Mouse (Mus musculus) forebrain, embryonic 15.5 days (tissue): ENCODE measurements around the gene Olfr9. TPM values are rescaled to one million over a fixed set of nuclear protein-coding genes. Genes with fewer than 3 reads are reported as not detected.

Experiments
- ATAC-seq: fragments of 200-750 bp; cut with Nextera tagmentation; replicated peaks from 2 replicates; pipeline ENCODE4 v1.8.0; 2017; ENCODE audit warnings: mild to moderate bottlenecking, moderate TSS enrichment, moderate library complexity
- H3K27ac ChIP-seq: fragments of 300-500 bp; sonication (generic); replicated peaks from 2 replicates; pipeline ENCODE4 v1.5.1; 2015; ENCODE audit warnings: mild to moderate bottlenecking, inconsistent platforms
- H3K27me3 ChIP-seq: fragments of 300-500 bp; sonication (generic); 2 replicates; pipeline ENCODE4 v1.6.1; 2015; ENCODE audit warnings: inconsistent platforms
- H3K36me3 ChIP-seq: fragments of 300-500 bp; sonication (generic); 2 replicates; pipeline ENCODE4 v1.6.1; 2015; ENCODE audit warnings: mild to moderate bottlenecking, inconsistent platforms
- H3K4me1 ChIP-seq: fragments of 300-500 bp; sonication (generic); 2 replicates; pipeline ENCODE4 v1.6.1; 2015; ENCODE audit warnings: inconsistent platforms
- H3K4me2 ChIP-seq: fragments of 300-500 bp; sonication (generic); replicated peaks from 2 replicates; pipeline ENCODE4 v1.6.1; 2015; ENCODE audit warnings: mild to moderate bottlenecking, inconsistent platforms
- H3K4me3 ChIP-seq: fragments of 300-500 bp; sonication (generic); 2 replicates; pipeline ENCODE4 v1.5.1; 2015; ENCODE audit warnings: mild to moderate bottlenecking, inconsistent platforms
- H3K9ac ChIP-seq: fragments of 300-500 bp; sonication (generic); replicated peaks from 2 replicates; pipeline ENCODE4 v1.6.1; 2015; ENCODE audit warnings: mild to moderate bottlenecking, inconsistent platforms
- H3K9me3 ChIP-seq: fragments of 300-500 bp; sonication (generic); 2 replicates; pipeline ENCODE4 v1.6.1; 2016; ENCODE audit warnings: inconsistent platforms
- WGBS: fragments of 180-500 bp; shearing (Covaris S2); methylation state at CpG from one replicate; pipeline ENCODE4 v1.1.7; 2015; ENCODE audit warnings: mixed read lengths; 5-methylcytosine and 5-hydroxymethylcytosine counted together
- polyA plus RNA-seq: library from polyadenylated mRNA; unstranded; fragments of >200 nt; fragmentation: Nextera tagmentation; extraction: Ambion mirVana; gene quantifications from 2 replicates; pipeline ENCODE4 v1.2.1, GENCODE M21; 2015

The Olfr9 gene
- polyA plus RNA-seq, 1 experiment from 2014 or later, result not detected

- ATAC-seq, result no peak
- H3K27ac ChIP-seq, result no peak overlapping the region
- H3K9me3 ChIP-seq, result no peaks in the 10 kb centered on the region
- H3K27me3 ChIP-seq, result no peaks in the 10 kb centered on the region
- H3K4me2 ChIP-seq, result no peak overlapping the region
- no peaks in the 10 kb centered on the region for H3K36me3 ChIP-seq
- no peaks in the 10 kb centered on the region for H3K4me1 ChIP-seq
- H3K4me3 ChIP-seq, result no peak overlapping the region
- H3K9ac ChIP-seq, result no peak overlapping the region
Observed at GRCm38 (mm10) chr10:129014477-129014876, 25.2 kb downstream of the Olfr9 start.

DNA sequence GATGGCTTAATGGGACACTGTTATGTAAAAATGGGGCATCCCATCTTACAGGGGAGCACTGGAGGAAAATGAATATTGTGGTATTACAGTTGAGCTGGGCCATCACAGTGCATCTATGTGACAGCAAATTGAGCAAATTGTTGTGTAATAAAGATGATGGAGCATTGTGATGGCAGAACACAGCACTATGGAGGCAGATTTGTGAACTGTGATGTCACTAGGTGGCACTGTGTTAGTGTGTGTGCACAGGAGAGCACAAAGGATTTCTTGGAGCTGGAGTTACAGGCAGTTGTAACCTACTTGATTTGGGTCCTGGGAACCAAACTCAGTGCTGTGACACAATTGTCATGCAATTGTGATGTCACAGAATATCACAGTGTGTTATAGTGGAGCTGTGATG, 34.1 kb downstream of the Olfr9 start:
- H3K4me2 ChIP-seq, result no peak overlapping the region
- H3K36me3 ChIP-seq, result no peaks in the 10 kb centered on the region
- no peaks in the 10 kb centered on the region for H3K9me3 ChIP-seq
- H3K27ac ChIP-seq, result no peak overlapping the region
- H3K27me3 ChIP-seq, result no peaks in the 10 kb centered on the region
- H3K9ac ChIP-seq, result no peak overlapping the region
- ATAC-seq, result no peak
- H3K4me3 ChIP-seq, result no peak overlapping the region
- H3K4me1 ChIP-seq, result no peaks in the 10 kb centered on the region

DNA sequence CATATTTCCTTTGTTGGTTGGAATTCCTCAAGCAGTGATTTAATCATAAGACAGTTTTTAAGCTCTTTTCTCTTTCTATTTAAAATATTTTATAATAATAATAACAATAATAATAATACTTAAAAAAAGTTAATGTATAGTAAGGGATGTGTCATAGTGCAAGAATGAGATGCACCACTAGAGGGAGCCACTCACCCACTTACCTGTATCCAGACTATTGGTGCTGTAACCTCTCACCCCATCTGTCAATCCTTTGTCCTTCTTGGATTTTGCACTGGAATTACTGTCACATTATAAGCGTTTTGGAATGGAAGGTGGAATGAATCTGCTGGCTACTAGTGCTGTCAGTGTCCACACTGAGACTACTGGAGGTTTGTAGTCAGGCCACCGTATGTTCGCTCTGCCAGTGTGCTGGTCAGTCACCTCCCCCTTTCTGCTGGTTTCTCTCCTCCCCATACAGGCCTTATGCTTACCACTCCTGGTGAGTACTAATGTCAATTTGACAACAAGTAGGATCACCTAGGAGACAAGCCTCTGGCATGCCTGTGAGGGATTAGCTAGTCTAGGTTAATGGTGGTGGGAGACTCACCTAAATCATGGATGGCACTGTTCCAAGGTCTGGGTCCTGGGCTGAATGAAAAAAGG, 36.9 kb downstream of the Olfr9 start:
- ATAC-seq, result peak; percentile 64; the same call in 1 of the 2 replicates
- no peaks in the 10 kb centered on the region for H3K4me1 ChIP-seq
- 57% methylated on average over 3 of the region's 3 CpGs for WGBS
- no peak overlapping the region for H3K9ac ChIP-seq
- H3K4me2 ChIP-seq, result no peak overlapping the region
- H3K9me3 ChIP-seq, result no peaks in the 10 kb centered on the region
- H3K27me3 ChIP-seq, result no peaks in the 10 kb centered on the region
- no peaks in the 10 kb centered on the region for H3K36me3 ChIP-seq
- H3K4me3 ChIP-seq, result no peak overlapping the region
- H3K27ac ChIP-seq, result no peak overlapping the region

GRCm38 (mm10) chr10:129028343-129028742, 39.1 kb downstream of the Olfr9 start:
- ATAC-seq, result no peak
- Histone ChIP-seq H3K4me3 (no peak overlapping the region), H3K4me2 (no peak overlapping the region), H3K27ac (no peak overlapping the region), H3K4me1 (no peaks in the 10 kb centered on the region), H3K9ac (no peak overlapping the region), H3K36me3 (no peaks in the 10 kb centered on the region), H3K9me3 (no peaks in the 10 kb centered on the region), H3K27me3 (no peaks in the 10 kb centered on the region)
- WGBS, result 81% methylated on average over 2 of the region's 2 CpGs

DNA sequence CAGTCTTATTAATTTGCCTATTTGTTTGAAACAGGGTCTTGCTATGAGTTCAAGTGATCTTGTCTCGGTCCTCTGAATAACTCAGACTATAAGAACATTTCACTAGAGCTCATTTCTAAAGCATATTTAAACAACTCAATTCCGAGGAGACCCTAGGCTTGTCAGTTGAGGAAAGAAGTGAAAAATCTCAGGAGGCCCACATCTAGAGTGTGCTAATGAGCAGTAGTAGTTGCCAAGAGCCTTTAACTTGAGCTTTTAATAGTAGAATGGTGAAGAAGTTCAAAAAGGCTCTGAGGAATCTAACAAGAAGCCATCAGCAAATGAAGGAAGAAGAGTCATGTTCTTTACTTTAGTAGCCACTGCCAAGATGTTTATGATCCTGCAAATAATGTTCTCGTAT, 50.6 kb downstream of the Olfr9 start, which contains the start of gene Olfr764-ps1:
Gene Olfr764-ps1, minus strand, starts transcription at position 101 of the 400 bp plus-strand sequence.
- H3K36me3 ChIP-seq, result no peaks in the 10 kb centered on the region
- no peaks in the 10 kb centered on the region for H3K27me3 ChIP-seq
- ATAC-seq, result no peak
- H3K4me1 ChIP-seq, result no peaks in the 10 kb centered on the region
- H3K9me3 ChIP-seq, result no peaks in the 10 kb centered on the region
- H3K4me3 ChIP-seq, result no peak within 1 kb of the TSS
- WGBS, result 83% methylated on average over 3 of the region's 3 CpGs
- no peak within 1 kb of the TSS for H3K9ac ChIP-seq
- H3K27ac ChIP-seq, result no peak within 1 kb of the TSS
- H3K4me2 ChIP-seq, result no peak within 1 kb of the TSS

Other genes with a start within 250 kb of the Olfr9 start
- 4.2 and 4.5 TPM in 2 replicates for gene Dgka, start 244.6 kb upstream of the Olfr9 start, polyA plus RNA-seq
- gene Pym1, start 241.5 kb upstream of the Olfr9 start, polyA plus RNA-seq, result 42.9 and 47.2 TPM in 2 replicates
- gene Mmp19, start 198.5 kb upstream of the Olfr9 start, polyA plus RNA-seq, result 0.20 and 0.43 TPM in 2 replicates
- 60.4 and 62.8 TPM in 2 replicates for gene Dnajc14, start 185.4 kb upstream of the Olfr9 start, polyA plus RNA-seq
- gene Tmem198b, start 185.1 kb upstream of the Olfr9 start, polyA plus RNA-seq, result 12.6 and 13.6 TPM in 2 replicates
- 190 and 199 TPM in 2 replicates for gene Sarnp, start 172.1 kb upstream of the Olfr9 start, polyA plus RNA-seq
- 28.1 and 28.6 TPM in 2 replicates for gene Ormdl2, start 167.8 kb upstream of the Olfr9 start, polyA plus RNA-seq
- gene Gdf11, start 97.7 kb upstream of the Olfr9 start, polyA plus RNA-seq, result 7.5 and 8.7 TPM in 2 replicates
- gene Cd63, start 88.4 kb upstream of the Olfr9 start, polyA plus RNA-seq, result 125 and 142 TPM in 2 replicates
- 11.7 and 12.6 TPM in 2 replicates for gene Rdh5, start 66.5 kb upstream of the Olfr9 start, polyA plus RNA-seq
- 230 and 251 TPM in 2 replicates for gene Bloc1s1, start 65.4 kb upstream of the Olfr9 start, polyA plus RNA-seq
- 2.1 TPM in 2 replicates for gene Itga7, start 55.6 kb upstream of the Olfr9 start, polyA plus RNA-seq
- not detected in 2 replicates for gene Mettl7b, start 28.4 kb upstream of the Olfr9 start, polyA plus RNA-seq
- not detected in 2 replicates for gene Olfr763, start 21.4 kb downstream of the Olfr9 start, polyA plus RNA-seq
- not detected in 2 replicates for gene Olfr764-ps1, start 50.5 kb downstream of the Olfr9 start, polyA plus RNA-seq
- gene Olfr765, start 60.6 kb downstream of the Olfr9 start, polyA plus RNA-seq, result not detected in 2 replicates
- gene Olfr766-ps1, start 79.5 kb downstream of the Olfr9 start, polyA plus RNA-seq, result not detected in 2 replicates
- not detected in 2 replicates for gene Olfr767, start 93.5 kb downstream of the Olfr9 start, polyA plus RNA-seq
- not detected in 2 replicates for gene Olfr768, start 109.9 kb downstream of the Olfr9 start, polyA plus RNA-seq
- gene Olfr769, start 128.4 kb downstream of the Olfr9 start, polyA plus RNA-seq, result not detected in 2 replicates
- not detected in 2 replicates for gene Olfr770, start 149.6 kb downstream of the Olfr9 start, polyA plus RNA-seq
- not detected in 2 replicates for gene Olfr771, start 175.3 kb downstream of the Olfr9 start, polyA plus RNA-seq
- not detected in 2 replicates for gene Olfr772, start 188.5 kb downstream of the Olfr9 start, polyA plus RNA-seq
- gene Olfr773, start 198.0 kb downstream of the Olfr9 start, polyA plus RNA-seq, result not detected in 2 replicates
- gene Olfr774, start 246.8 kb downstream of the Olfr9 start, polyA plus RNA-seq, result not detected in 2 replicates